Mouse (Mus musculus): ENCODE data around the gene B3gnt8. TPM values are rescaled to one million over a fixed set of nuclear protein-coding genes. Genes with fewer than 3 reads are reported as not detected.

B3gnt8 gene
- total RNA-seq, 1 experiment, result 1.7 TPM

- Histone ChIP-seq H3K27ac (ENCODE audit: insufficient read depth, low read depth, low read length, poor library complexity, severe bottlenecking) (no peak overlapping the region), H3K4me3 (ENCODE audit: insufficient read depth in 1 of 2, low read depth in 1 of 2, low read length in 2 of 2, poor library complexity in 1 of 2, severe bottlenecking in 1 of 2) (peak overlapping the region; percentile 83 to 87), H3K36me3 (ENCODE audit: control insufficient read depth, insufficient read depth, low read length, poor library complexity, severe bottlenecking) (peaks cover 20% of the 10 kb centered on the region), H3K9ac (ENCODE audit: insufficient read depth, low read depth, low read length, poor library complexity, severe bottlenecking) (peak overlapping the region; percentile 91; the same call in 1 of the 2 replicates), H3K9me3 (ENCODE audit: control insufficient read depth, insufficient read depth, low read depth, low read length) (no peaks in the 10 kb centered on the region), H3K4me1 (ENCODE audit: control insufficient read depth in 2 of 2, insufficient read depth in 2 of 2, low read length in 2 of 2, poor library complexity in 1 of 2) (peaks cover 1 to 13% of the 10 kb centered on the region in 2 experiments; a peak in 3 of 4 replicates)
- in situ Hi-C loops (cut with MboI; ENCODE audit: low sequenced_read_pairs in 2 of 2, unreplicated experiment in 2 of 2), result no loop called here
- DNase-seq (ENCODE audit: low read depth, low spot score), result no peak
- TF ChIP-seq MAFK (IDR thresholded peaks at IDR 0.05; ENCODE audit: insufficient read depth, low read depth, low read length) (no peak), ZC3H11A (IDR thresholded peaks at IDR 0.05; ENCODE audit: borderline replicate concordance, low read depth, low read length) (no peak)
These were observed 6.4 kb upstream of the B3gnt8 start for GRCm38 (mm10) chr7:25620101-25620500.

- H3K36me3 ChIP-seq (ENCODE audit: control insufficient read depth, insufficient read depth, low read length, poor library complexity, severe bottlenecking), result peaks cover 22% of the 10 kb centered on the region
- H3K27ac ChIP-seq (ENCODE audit: insufficient read depth, low read depth, low read length, poor library complexity, severe bottlenecking), result no peak overlapping the region
- in situ Hi-C loops (cut with MboI; ENCODE audit: low sequenced_read_pairs in 2 of 2, unreplicated experiment in 2 of 2), result no loop called here
- H3K4me3 ChIP-seq (ENCODE audit: insufficient read depth in 1 of 2, low read depth in 1 of 2, low read length in 2 of 2, poor library complexity in 1 of 2, severe bottlenecking in 1 of 2), result no peak overlapping the region
- H3K9ac ChIP-seq (ENCODE audit: insufficient read depth, low read depth, low read length, poor library complexity, severe bottlenecking), result no peak overlapping the region
- H3K4me1 ChIP-seq (ENCODE audit: control insufficient read depth in 2 of 2, insufficient read depth in 2 of 2, low read length in 2 of 2, poor library complexity in 1 of 2), result peaks cover 1 to 13% of the 10 kb centered on the region in 2 experiments; a peak in 3 of 4 replicates
- TF ChIP-seq CHD2 (IDR thresholded peaks at IDR 0.05; ENCODE audit: low read depth, low read length) (no peak), ZNF384 (IDR thresholded peaks at IDR 0.05; ENCODE audit: low read depth, low read length) (no peak), MAFK (IDR thresholded peaks at IDR 0.05; ENCODE audit: insufficient read depth, low read depth, low read length) (no peak), HCFC1 (IDR thresholded peaks at IDR 0.05; ENCODE audit: borderline replicate concordance, insufficient read depth, low read length) (no peak), ZC3H11A (IDR thresholded peaks at IDR 0.05; ENCODE audit: borderline replicate concordance, low read depth, low read length) (no peak)
- no peaks in the 10 kb centered on the region for H3K9me3 ChIP-seq (ENCODE audit: control insufficient read depth, insufficient read depth, low read depth, low read length)
- DNase-seq (ENCODE audit: low read depth, low spot score), result no peak
These were observed 5.7 kb upstream of the B3gnt8 start for GRCm38 (mm10) chr7:25620751-25621150.

- DNase-seq (ENCODE audit: low read depth, low spot score), result no peak
- peaks cover 0 to 19% of the 10 kb centered on the region in 2 experiments; a peak in 3 of 4 replicates for H3K4me1 ChIP-seq (ENCODE audit: control insufficient read depth in 2 of 2, insufficient read depth in 2 of 2, low read length in 2 of 2, poor library complexity in 1 of 2)
- no peak for TF ChIP-seq HCFC1 (IDR thresholded peaks at IDR 0.05; ENCODE audit: borderline replicate concordance, insufficient read depth, low read length)
- peaks cover 22% of the 10 kb centered on the region for H3K36me3 ChIP-seq (ENCODE audit: control insufficient read depth, insufficient read depth, low read length, poor library complexity, severe bottlenecking)
- in situ Hi-C loops (cut with MboI; ENCODE audit: low sequenced_read_pairs in 2 of 2, unreplicated experiment in 2 of 2), result no loop called here
- no peaks in the 10 kb centered on the region for H3K9me3 ChIP-seq (ENCODE audit: control insufficient read depth, insufficient read depth, low read depth, low read length)
- H3K4me3 ChIP-seq (ENCODE audit: insufficient read depth in 1 of 2, low read depth in 1 of 2, low read length in 2 of 2, poor library complexity in 1 of 2, severe bottlenecking in 1 of 2), result no peak overlapping the region
- H3K27ac ChIP-seq (ENCODE audit: insufficient read depth, low read depth, low read length, poor library complexity, severe bottlenecking), result no peak overlapping the region
- no peak overlapping the region for H3K9ac ChIP-seq (ENCODE audit: insufficient read depth, low read depth, low read length, poor library complexity, severe bottlenecking)
These were observed 2.5 kb upstream of the B3gnt8 start for GRCm38 (mm10) chr7:25623857-25624370.

GRCm38 (mm10) chr7:25624851-25625250 lies 1.6 kb upstream of the B3gnt8 start:
- H3K36me3 ChIP-seq (ENCODE audit: control insufficient read depth, insufficient read depth, low read length, poor library complexity, severe bottlenecking), result peaks cover 26% of the 10 kb centered on the region

More at GRCm38 (mm10) chr7:25624851-25625250, 1.6 kb upstream of the B3gnt8 start:
- H3K4me1 ChIP-seq (ENCODE audit: control insufficient read depth in 2 of 2, insufficient read depth in 2 of 2, low read length in 2 of 2, poor library complexity in 1 of 2), result peaks cover 0 to 19% of the 10 kb centered on the region in 2 experiments; a peak in 3 of 4 replicates
- TF ChIP-seq ZC3H11A (IDR thresholded peaks at IDR 0.05; ENCODE audit: borderline replicate concordance, low read depth, low read length) (no peak), ZNF384 (IDR thresholded peaks at IDR 0.05; ENCODE audit: low read depth, low read length) (no peak), MAFK (IDR thresholded peaks at IDR 0.05; ENCODE audit: insufficient read depth, low read depth, low read length) (no peak), CHD2 (IDR thresholded peaks at IDR 0.05; ENCODE audit: low read depth, low read length) (no peak), HCFC1 (IDR thresholded peaks at IDR 0.05; ENCODE audit: borderline replicate concordance, insufficient read depth, low read length) (no peak)
- no peak overlapping the region for H3K27ac ChIP-seq (ENCODE audit: insufficient read depth, low read depth, low read length, poor library complexity, severe bottlenecking)
- H3K4me3 ChIP-seq (ENCODE audit: insufficient read depth in 1 of 2, low read depth in 1 of 2, low read length in 2 of 2, poor library complexity in 1 of 2, severe bottlenecking in 1 of 2), result no peak overlapping the region
- in situ Hi-C loops (cut with MboI; ENCODE audit: low sequenced_read_pairs in 2 of 2, unreplicated experiment in 2 of 2), result no loop called here
- no peak overlapping the region for H3K9ac ChIP-seq (ENCODE audit: insufficient read depth, low read depth, low read length, poor library complexity, severe bottlenecking)
- no peaks in the 10 kb centered on the region for H3K9me3 ChIP-seq (ENCODE audit: control insufficient read depth, insufficient read depth, low read depth, low read length)
- DNase-seq (ENCODE audit: low read depth, low spot score), result no peak

All from ES-E14 (cell line).